ENCODE assay signal across 8 mouse cellular contexts in genomic region chr7:41500151-41500934, GRCm38 (mm10). TPM values are rescaled to one million over a fixed set of nuclear protein-coding genes. Genes with fewer than 3 reads are reported as not detected.
DNase-seq lines count a peak whose midpoint lies in the region; ATAC-seq and TF ChIP-seq lines count a peak whose summit lies in the region.

No protein-coding gene starts in this region.

- no peak for ATAC-seq in forebrain, embryonic 13.5 days
- 0 out of 2 replicates have a peak, but pooled peaks have one; percentile 30 for ATAC-seq in lung, embryonic 15.5 days (ENCODE audit: borderline replicate concordance, extremely low read depth, low FRiP score, low TSS enrichment)

- peak; percentile 17 for TF ChIP-seq RAD21 in CH12.LX (IDR thresholded peaks at IDR 0.05; ENCODE audit: low read depth, low read length)

- H3K27me3 ChIP-seq in CH12.LX (replicated peaks): peaks cover 13% of the 10 kb centered on the region
- H3K27me3 ChIP-seq in forebrain, embryonic 13.5 days: no peaks in the 10 kb centered on the region
- no peaks in the 10 kb centered on the region for H3K27me3 ChIP-seq in lung, embryonic 15.5 days
- H3K27me3 ChIP-seq in thymus, adult 2 months (ENCODE audit: control insufficient read depth, insufficient read depth, low read length): no peaks in the 10 kb centered on the region

- H3K79me2 ChIP-seq in CH12.LX (replicated peaks; ENCODE audit: control insufficient read depth, extremely low read depth, insufficient read depth, poor library complexity, severe bottlenecking): peaks cover 6% of the 10 kb centered on the region

- H3K27ac ChIP-seq in CH12.LX (ENCODE audit: insufficient read depth, low read depth): no peak overlapping the region
- no peak overlapping the region for H3K27ac ChIP-seq in forebrain, embryonic 13.5 days
- peak overlapping the region; percentile 86 for H3K27ac ChIP-seq in layer of hippocampus, adult 2 months
- peak overlapping the region; percentile 80 for H3K27ac ChIP-seq in lung, embryonic 15.5 days
- H3K27ac ChIP-seq in thymus, adult 2 months (ENCODE audit: control insufficient read depth, insufficient read depth, low read length): no peak overlapping the region

- no peak for TF ChIP-seq EP300 in CH12.LX (IDR thresholded peaks at IDR 0.05; ENCODE audit: low read length)

- H3K4me1 ChIP-seq in CH12.LX (ENCODE audit: control insufficient read depth in 1 of 2, insufficient read depth in 2 of 2): peaks cover 0 to 12% of the 10 kb centered on the region in 2 experiments; a peak in 2 of 4 replicates
- H3K4me1 ChIP-seq in forebrain, embryonic 13.5 days: no peaks in the 10 kb centered on the region
- H3K4me1 ChIP-seq in lung, embryonic 15.5 days: no peaks in the 10 kb centered on the region
- H3K4me1 ChIP-seq in thymus, adult 2 months (replicated peaks; ENCODE audit: control insufficient read depth, insufficient read depth, low read length): no peaks in the 10 kb centered on the region

- no peaks in the 10 kb centered on the region for H3K9me3 ChIP-seq in CH12.LX (replicated peaks; ENCODE audit: low read length)
- H3K9me3 ChIP-seq in forebrain, embryonic 13.5 days (replicated peaks): peaks cover 8% of the 10 kb centered on the region; the same call in 1 of the 2 replicates
- H3K9me3 ChIP-seq in lung, embryonic 15.5 days: no peaks in the 10 kb centered on the region

- H3K4me3 ChIP-seq in CH12.LX (replicated peaks in 1 of 3; ENCODE audit: low read depth in 2 of 3, low read length in 2 of 3, poor library complexity in 1 of 3): peak overlapping the region; percentile 68 to 83 (median 77)
- H3K4me3 ChIP-seq in forebrain, embryonic 13.5 days: peak overlapping the region; percentile 61
- peak overlapping the region; percentile 80 for H3K4me3 ChIP-seq in layer of hippocampus, adult 2 months
- peak overlapping the region; percentile 69 for H3K4me3 ChIP-seq in lung, embryonic 15.5 days
- H3K4me3 ChIP-seq in thymus, adult 2 months (ENCODE audit: control insufficient read depth, insufficient read depth, low read length): peak overlapping the region; percentile 59

- H3K4me2 ChIP-seq in CH12.LX (ENCODE audit: insufficient read depth, low read depth, poor library complexity, severe bottlenecking): peak overlapping the region; percentile 85
- peak overlapping the region; percentile 66 for H3K4me2 ChIP-seq in forebrain, embryonic 13.5 days
- H3K4me2 ChIP-seq in lung, embryonic 15.5 days: peak overlapping the region; percentile 84

- H3K9ac ChIP-seq in CH12.LX (ENCODE audit: insufficient read depth, low read depth): peak overlapping the region; percentile 63
- 0 out of 2 replicates have a peak overlapping the region, but pooled peaks have one; percentile 63 for H3K9ac ChIP-seq in forebrain, embryonic 13.5 days
- peak overlapping the region; percentile 44 for H3K9ac ChIP-seq in lung, embryonic 15.5 days

- in situ Hi-C loops in CH12.LX (cut with MboI; ENCODE audit: low pct_ligation_motif_present, low pct_unique_long_range_greater_than_20kb, low sequenced_read_pairs): loop anchor here (25.0 kb wide), 1 partner anchor 163 kb away; no protein-coding TSS in a partner anchor

- no peak for TF ChIP-seq POLR2A in CH12.LX (IDR thresholded peaks at IDR 0.05; ENCODE audit: low read depth, low read length)
- no peak for TF ChIP-seq POLR2A in brain, embryonic 14.5 days (IDR thresholded peaks at IDR 0.05; ENCODE audit: borderline replicate concordance, extremely low read depth, insufficient read depth, insufficient read length, poor library complexity, severe bottlenecking)
- no peak for TF ChIP-seq POLR2A in thymus, adult 2 months (IDR thresholded peaks at IDR 0.05; ENCODE audit: control insufficient read depth, extremely low read depth, insufficient read depth, low read length, poor library complexity)

- TF ChIP-seq CTCF in CH12.LX (conservative IDR thresholded peaks at IDR 0.05 in 1 of 2, IDR thresholded peaks at IDR 0.05 in 1 of 2; ENCODE audit: low read depth in 2 of 2, low read length in 2 of 2): peak in 1 of 2 experiments; percentile 66; a peak in 2 of 4 replicates
- TF ChIP-seq CTCF in brain, embryonic 14.5 days (IDR thresholded peaks at IDR 0.05; ENCODE audit: borderline replicate concordance, extremely low read depth, insufficient read depth, insufficient read length): peak; percentile 27; the same call in 1 of the 2 replicates
- peak; percentile 81 for TF ChIP-seq CTCF in layer of hippocampus, adult 2 months (conservative IDR thresholded peaks at IDR 0.05)
- no peak for TF ChIP-seq CTCF in thymus, adult 2 months (IDR thresholded peaks at IDR 0.05; ENCODE audit: borderline replicate concordance, control insufficient read depth, extremely low read depth, insufficient read depth, low read length, poor library complexity)

- 22% methylated on average over 22 of the region's 22 CpGs for whole genome bisulfite sequencing in forebrain, embryonic 13.5 days
- WGBS in lung, embryonic 15.5 days: 15% methylated on average over 22 of the region's 22 CpGs
- 12% methylated on average over 22 of the region's 22 CpGs for WGBS in thymus, adult 2 months

- dilution Hi-C loops in CH12.LX (cut with MboI; ENCODE audit: extremely low pct_ligation_motif_present, extremely low pct_unique_long_range_greater_than_20kb, low sequenced_read_pairs): no loop called here

- peak; percentile 62 for DNase-seq in CH12.LX (ENCODE audit: extremely low read depth)
- peak; percentile 66 for DNase-seq in brain, embryonic 14.5 days (ENCODE audit: low read depth)
- DNase-seq in heart, postnatal 4 days: peak; percentile 56
- peak; percentile 54 to 77 for DNase-seq in layer of hippocampus, adult 2 months (ENCODE audit: low spot score in 2 of 2)
- peak; percentile 37 for DNase-seq in ovary, adult 18-20 months (ENCODE audit: low spot score)
- peak; percentile 74 for DNase-seq in thymus, adult 2 months

- peaks cover 0 to 2% of the 10 kb centered on the region in 2 experiments for H3K36me3 ChIP-seq in CH12.LX (replicated peaks in 1 of 2; ENCODE audit: control insufficient read depth in 1 of 2, insufficient read depth in 1 of 2, low read length in 1 of 2)
- no peaks in the 10 kb centered on the region for H3K36me3 ChIP-seq in forebrain, embryonic 13.5 days (ENCODE audit: poor library complexity, severe bottlenecking)
- H3K36me3 ChIP-seq in lung, embryonic 15.5 days: no peaks in the 10 kb centered on the region
- no peaks in the 10 kb centered on the region for H3K36me3 ChIP-seq in thymus, adult 2 months (ENCODE audit: control insufficient read depth, insufficient read depth, low read length)

TF ChIP-seq in CH12.LX, 34 proteins besides CTCF, POLR2A, EP300 and RAD21:
- no peak for TF ChIP-seq TCF12 (IDR thresholded peaks at IDR 0.05; ENCODE audit: low read depth, low read length)
- TF ChIP-seq SMC3 (IDR thresholded peaks at IDR 0.05; ENCODE audit: low read depth, low read length): peak; percentile 26; the same call in 1 of the 2 replicates
- no peak for TF ChIP-seq PAX5 (IDR thresholded peaks at IDR 0.05; ENCODE audit: low read length)
- TF ChIP-seq MAX (IDR thresholded peaks at IDR 0.05; ENCODE audit: low read length): no peak
- no peak for TF ChIP-seq ETS1 (conservative IDR thresholded peaks at IDR 0.05; ENCODE audit: low read depth, low read length)
- TF ChIP-seq IRF4 (IDR thresholded peaks at IDR 0.05; ENCODE audit: low read depth, low read length): 0 out of 2 replicates have a peak, but pooled peaks have one; percentile 5
- TF ChIP-seq NRF1 (IDR thresholded peaks at IDR 0.05; ENCODE audit: low read depth, low read length): no peak
- TF ChIP-seq CHD2 (IDR thresholded peaks at IDR 0.05; ENCODE audit: low read length): peak; percentile 55; the same call in 1 of the 2 replicates
- TF ChIP-seq BHLHE40 (IDR thresholded peaks at IDR 0.05; ENCODE audit: low read depth, low read length): 0 out of 2 replicates have a peak, but pooled peaks have one; percentile 17

RNA-seq across cellular contexts. Expression of gene AW146154, which starts 0.7 kb away (rescaled TPM):
- total RNA-seq in CH12.LX (2012; rRNA removed): 6.4 and 8.9 TPM in 2 replicates
- 10.0 and 11.8 TPM in 2 replicates for total RNA-seq in CH12.LX (2014; rRNA removed)
- 2.6 and 4.4 TPM in 2 replicates for polyA plus RNA-seq in CH12.LX (2012; ENCODE audit: insufficient read length, low read depth)
- polyA plus RNA-seq in brain, embryonic 14.5 days (2012; rRNA removed): 5.5 and 5.9 TPM in 2 replicates
- polyA plus RNA-seq in forebrain, embryonic 13.5 days (2015; fragmentation: Nextera tagmentation; extraction: Ambion mirVana): 6.5 and 6.9 TPM in 2 replicates
- 1 to 10 TPM; 5.1 to 6.0 TPM for total RNA-seq in heart, postnatal 4 days (2021)
- total RNA-seq in layer of hippocampus, adult 2 months (2021): 10 to 100 TPM in 1 of 2 experiments, 1 to 10 TPM in 1; 9.9 to 13.5 TPM
- polyA plus RNA-seq in lung, embryonic 15.5 days (2015; fragmentation: Nextera tagmentation; extraction: Ambion mirVana): 10.6 and 12.2 TPM in 2 replicates
- 9.9 and 10.8 TPM in 2 replicates for polyA plus RNA-seq in thymus, adult 2 months (2012; rRNA removed)

RNA-seq across cellular contexts. Expression of gene Gm20449, which starts 1.1 kb away (rescaled TPM):
- not detected in 2 replicates for total RNA-seq in CH12.LX (2012; rRNA removed)
- not detected in 2 replicates for total RNA-seq in CH12.LX (2014; rRNA removed)
- not detected in 2 replicates for polyA plus RNA-seq in CH12.LX (2012; ENCODE audit: insufficient read length, low read depth)
- 0.07 and 0.11 TPM in 2 replicates for polyA plus RNA-seq in brain, embryonic 14.5 days (2012; rRNA removed)
- polyA plus RNA-seq in forebrain, embryonic 13.5 days (2015; fragmentation: Nextera tagmentation; extraction: Ambion mirVana): 0.06 TPM in 1 of 2 replicates, not detected in the other
- total RNA-seq in heart, postnatal 4 days (2021): under 1 TPM; 0.12 to 0.23 TPM
- under 1 TPM; 0.10 to 0.33 TPM for total RNA-seq in layer of hippocampus, adult 2 months (2021)
- 0.06 TPM in 1 of 2 replicates, not detected in the other for polyA plus RNA-seq in lung, embryonic 15.5 days (2015; fragmentation: Nextera tagmentation; extraction: Ambion mirVana)
- 0.11 and 0.17 TPM in 2 replicates for polyA plus RNA-seq in thymus, adult 2 months (2012; rRNA removed)

RNA-seq across cellular contexts. Expression of gene Vmn2r57, which starts 51.8 kb away (rescaled TPM):
- not detected in 2 replicates for total RNA-seq in CH12.LX (2012; rRNA removed)
- not detected in 2 replicates for total RNA-seq in CH12.LX (2014; rRNA removed)
- polyA plus RNA-seq in CH12.LX (2012; ENCODE audit: insufficient read length, low read depth): not detected in 2 replicates
- polyA plus RNA-seq in brain, embryonic 14.5 days (2012; rRNA removed): 0.15 and 0.23 TPM in 2 replicates
- polyA plus RNA-seq in forebrain, embryonic 13.5 days (2015; fragmentation: Nextera tagmentation; extraction: Ambion mirVana): 0.16 and 0.23 TPM in 2 replicates
- total RNA-seq in heart, postnatal 4 days (2021): under 1 TPM; 0.07 to 0.09 TPM
- total RNA-seq in layer of hippocampus, adult 2 months (2021): under 1 TPM; 0.33 to 0.39 TPM
- 0.11 and 0.12 TPM in 2 replicates for polyA plus RNA-seq in lung, embryonic 15.5 days (2015; fragmentation: Nextera tagmentation; extraction: Ambion mirVana)
- polyA plus RNA-seq in thymus, adult 2 months (2012; rRNA removed): 0.04 TPM in 2 replicates

Comparison
In these comparisons a context has a peak if more than half of its experiments do, and no peak if none do; other contexts are left out.
1. H3K27ac ChIP-seq: peak in layer of hippocampus, adult 2 months (single experiment) and lung, embryonic 15.5 days (single experiment); none in CH12.LX (single experiment), forebrain, embryonic 13.5 days (single experiment) and thymus, adult 2 months (single experiment).
2. Peak in every context shown above with its lines, with median percentiles within 50 percentile points of each other: DNase-seq, H3K4me2 ChIP-seq, H3K4me3 ChIP-seq and H3K9ac ChIP-seq.